Mouse (Mus musculus) adrenal gland, adult 8-10 months (tissue): Measurements from ENCODE around the gene Asdurf. TPM values are rescaled to one million over a fixed set of nuclear protein-coding genes. Genes with fewer than 3 reads are reported as not detected.
"Not testable (repeated sequence)": the region's sequence is repeated elsewhere in the genome, so short reads cannot be mapped to it uniquely, and the experiment has no call there.

Experiments
- DNase-seq: peaks from one replicate; pipeline ENCODE4 v3.0.0; 2022
- total RNA-seq, 4 experiments: library from RNA; stranded (reverse); gene quantifications; 2 replicates each; pipeline ENCODE4 v1.2.4; 2022

The Asdurf gene
- total RNA-seq: not detected

GRCm38 (mm10) chr1:53352327-53353261 lies at the start of gene Asdurf, which contains the start of the genes Gm28551 and Asnsd1:
Asdurf (minus strand) TSS chr1:53352619.
Gm28551 (minus strand) TSS chr1:53352667.
Asnsd1 (minus strand) TSS chr1:53352752.
- DNase-seq: peak; percentile 97

- DNase-seq: not testable (repeated sequence)
Observed at GRCm38 (mm10) chr1:53393936-53394760, 41.7 kb upstream of the Asdurf start.

GRCm38 (mm10) chr1:53388762-53389161 lies 36.3 kb upstream of the Asdurf start:
- no peak for DNase-seq

DNA sequence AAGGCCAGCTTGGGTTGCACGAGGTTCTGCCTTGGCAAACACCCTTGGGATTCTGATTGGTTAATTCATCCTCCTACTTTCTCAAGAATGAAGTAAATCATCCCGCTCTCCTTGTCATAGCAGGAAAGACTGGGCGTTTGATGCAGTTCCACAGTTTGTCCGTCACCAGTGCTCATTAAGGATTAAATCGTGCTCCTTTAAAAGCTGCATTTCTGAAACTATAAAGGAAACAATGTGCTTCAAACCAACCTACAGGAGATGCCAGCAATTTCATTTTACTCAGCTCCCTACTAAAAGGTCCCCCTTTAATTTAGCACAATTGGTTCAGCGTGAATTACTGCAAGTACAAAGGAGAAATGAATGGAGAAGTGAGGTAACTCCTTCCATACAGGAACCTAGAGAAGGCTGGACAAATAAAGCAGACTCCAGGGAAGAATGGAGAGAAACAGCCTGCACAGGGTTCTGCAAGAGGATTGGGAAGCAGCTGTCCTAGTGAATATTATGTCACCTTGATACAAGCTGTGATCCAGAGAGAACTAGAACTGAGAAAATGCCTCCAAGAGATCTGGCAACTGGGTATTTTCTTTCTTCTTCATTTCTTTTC lies 31.8 kb upstream of the Asdurf start:
- no peak for DNase-seq

DNA sequence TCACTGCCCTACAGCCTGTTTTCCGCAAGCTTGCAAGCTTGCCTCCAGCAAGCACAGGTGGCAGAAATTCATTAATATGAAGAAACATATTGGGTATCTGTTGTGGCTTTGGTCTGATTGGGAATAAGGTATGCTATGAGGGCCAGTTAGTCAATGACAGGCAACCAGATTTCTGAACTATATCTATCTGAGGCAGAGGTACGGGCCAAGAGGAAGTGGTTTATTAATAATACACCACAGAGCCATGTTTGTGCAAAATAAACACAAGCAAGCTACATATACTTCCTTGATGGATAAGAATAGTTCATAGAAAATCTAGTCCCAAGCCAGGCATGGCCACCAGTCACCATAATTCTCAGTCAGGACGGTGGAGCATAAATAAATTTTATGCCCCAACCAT lies 25.3 kb upstream of the Asdurf start:
- no peak for DNase-seq

- DNase-seq: not testable (repeated sequence)
Observed at GRCm38 (mm10) chr1:53375965-53376364, 23.5 kb upstream of the Asdurf start.

GRCm38 (mm10) chr1:53358988-53359387 lies 6.6 kb upstream of the Asdurf start:
- no peak for DNase-seq

- DNase-seq: no peak
Observed at GRCm38 (mm10) chr1:53341071-53341470, 11.3 kb downstream of the Asdurf start.

- DNase-seq: not testable (repeated sequence)
Observed at GRCm38 (mm10) chr1:53337403-53337802, 15.0 kb downstream of the Asdurf start.

DNA sequence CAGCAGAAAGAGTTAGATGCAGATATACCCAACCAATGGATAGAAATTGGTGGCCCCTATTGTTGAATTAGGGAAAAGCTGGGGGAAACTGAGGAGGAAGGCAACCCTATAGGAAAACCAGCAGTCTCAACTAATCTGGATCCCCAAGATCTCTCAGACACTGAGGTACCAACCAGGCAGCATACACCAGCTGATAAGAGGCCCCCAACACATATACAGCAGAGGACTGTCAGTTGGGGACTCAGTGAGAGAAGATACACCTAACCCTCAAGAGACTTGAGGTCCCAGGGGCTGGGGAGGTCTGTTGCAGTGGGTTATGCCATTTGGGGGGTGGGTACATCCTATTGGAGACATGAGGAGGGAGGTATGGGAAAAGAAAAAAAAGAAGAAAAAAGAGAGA lies 17.0 kb downstream of the Asdurf start:
- DNase-seq: no peak

GRCm38 (mm10) chr1:53333527-53333926 lies 18.9 kb downstream of the Asdurf start:
- DNase-seq: not testable (repeated sequence)

- DNase-seq: no peak
Observed at GRCm38 (mm10) chr1:53324827-53325494, 27.5 kb downstream of the Asdurf start.

- no peak for DNase-seq
Observed at GRCm38 (mm10) chr1:53324277-53324676, 28.1 kb downstream of the Asdurf start.

DNA sequence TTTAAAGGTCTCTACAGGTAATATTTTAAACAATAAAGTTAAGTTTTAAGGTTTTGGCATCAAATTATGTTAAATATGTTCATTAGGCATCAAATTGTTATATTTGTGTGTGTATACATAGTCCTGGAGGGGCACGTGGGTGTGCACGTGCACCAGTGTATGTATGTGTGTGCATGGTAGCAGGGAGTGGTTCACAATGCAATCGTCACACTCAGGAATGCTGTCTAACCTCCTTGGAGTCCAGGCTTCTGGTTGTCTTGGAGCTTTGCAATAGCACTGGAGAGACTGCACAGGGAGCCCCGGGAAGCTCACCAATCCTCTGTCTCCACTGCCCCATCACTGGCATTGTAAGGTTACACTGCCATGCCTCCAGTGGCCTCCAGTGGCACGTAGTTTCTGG lies 29.2 kb downstream of the Asdurf start:
- DNase-seq: no peak

- DNase-seq: no peak
Observed at GRCm38 (mm10) chr1:53321662-53322344, 30.6 kb downstream of the Asdurf start.

DNA sequence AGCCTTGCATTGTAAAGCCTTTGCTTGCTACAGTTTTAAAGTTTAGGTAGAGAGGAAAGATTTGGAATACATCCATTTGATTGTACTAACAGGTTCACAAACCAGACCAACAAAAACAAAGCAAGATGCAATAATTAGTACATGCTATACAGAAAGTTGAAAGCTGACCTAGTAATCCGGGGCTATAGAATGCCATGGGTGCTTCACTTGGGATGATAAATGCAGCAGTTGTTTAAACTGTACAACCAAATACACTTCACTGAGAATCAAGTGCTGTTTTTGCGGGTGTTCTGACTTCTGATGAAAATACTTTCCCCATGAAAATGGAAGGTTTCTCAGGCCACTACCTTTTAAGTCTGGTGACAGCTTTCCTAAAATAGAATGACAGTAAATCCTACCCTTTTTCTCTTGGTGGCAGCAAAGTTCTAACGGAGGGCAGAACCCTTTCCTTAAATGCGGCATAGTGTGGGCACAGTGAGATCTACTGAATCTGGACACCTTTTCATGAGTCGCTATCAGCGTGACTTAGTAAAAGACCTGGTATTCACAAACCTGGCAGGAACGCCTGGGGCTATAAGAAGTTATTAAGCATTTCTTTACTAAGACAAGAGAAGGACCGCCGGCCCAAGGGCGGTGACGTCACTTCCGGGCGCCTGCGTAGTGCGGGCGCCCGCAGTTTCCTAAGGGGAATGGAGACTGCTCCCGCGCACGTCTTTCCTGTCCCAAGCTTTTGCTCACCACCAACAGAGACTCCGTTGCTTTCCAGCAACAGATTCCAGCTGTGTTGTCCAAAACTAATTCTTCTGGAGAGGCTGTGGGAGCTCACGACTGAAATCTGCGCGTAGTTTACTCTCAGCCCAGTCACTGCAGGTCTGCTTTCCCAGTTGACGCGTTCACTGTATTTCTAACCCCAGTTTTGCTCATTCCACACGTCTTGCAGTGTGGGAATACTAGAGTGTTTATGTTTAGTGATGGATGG lies 39.1 kb downstream of the Asdurf start, which contains the start of gene Osgepl1:
TSS of gene Osgepl1 (plus strand) at position 636 of the 979 bp plus-strand sequence.
- DNase-seq: peak; percentile 72

DNA sequence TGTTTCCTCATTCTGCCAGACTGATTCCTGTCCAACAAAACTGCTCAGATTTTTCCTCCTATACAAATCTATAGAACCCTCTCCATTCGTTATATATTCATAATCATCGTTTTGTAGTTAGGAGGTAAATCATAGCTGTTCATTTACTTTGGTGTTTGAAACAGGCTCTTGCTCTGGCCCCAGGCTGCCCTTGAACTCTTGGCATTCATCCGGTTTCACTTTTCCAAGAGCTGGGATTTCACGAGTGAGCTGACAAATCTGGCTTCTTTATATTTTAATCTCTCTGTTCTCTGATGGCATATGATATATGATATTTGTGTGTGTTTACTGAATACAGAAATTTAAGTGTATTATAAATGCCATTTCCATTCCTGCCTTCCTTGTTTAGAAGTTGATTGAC lies 51.9 kb downstream of the Asdurf start:
- no peak for DNase-seq
